Mouse (Mus musculus): ENCODE results near the gene Tedc1.

The Tedc1 gene

DNA sequence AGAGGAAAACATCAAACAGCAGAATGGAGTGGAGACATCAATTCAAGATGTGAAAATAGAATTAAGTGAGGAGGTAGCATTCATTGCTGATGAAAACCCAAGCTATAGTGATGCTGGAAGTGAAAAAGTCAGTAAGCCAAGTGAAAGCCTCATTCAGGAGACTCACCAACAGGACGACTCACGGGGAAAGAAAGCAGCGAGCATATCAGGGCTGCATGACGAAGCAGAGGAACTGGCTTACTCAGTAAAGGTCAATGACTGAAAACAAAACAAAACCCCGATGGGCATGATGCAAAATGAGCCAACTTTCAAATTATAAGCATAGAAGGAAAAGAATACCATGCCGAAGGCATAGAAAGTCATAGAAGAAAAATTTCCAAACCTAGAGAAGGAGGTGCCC lies 51.5 kb downstream of the Tedc1 start:
- DNase-seq: no peak

DNA sequence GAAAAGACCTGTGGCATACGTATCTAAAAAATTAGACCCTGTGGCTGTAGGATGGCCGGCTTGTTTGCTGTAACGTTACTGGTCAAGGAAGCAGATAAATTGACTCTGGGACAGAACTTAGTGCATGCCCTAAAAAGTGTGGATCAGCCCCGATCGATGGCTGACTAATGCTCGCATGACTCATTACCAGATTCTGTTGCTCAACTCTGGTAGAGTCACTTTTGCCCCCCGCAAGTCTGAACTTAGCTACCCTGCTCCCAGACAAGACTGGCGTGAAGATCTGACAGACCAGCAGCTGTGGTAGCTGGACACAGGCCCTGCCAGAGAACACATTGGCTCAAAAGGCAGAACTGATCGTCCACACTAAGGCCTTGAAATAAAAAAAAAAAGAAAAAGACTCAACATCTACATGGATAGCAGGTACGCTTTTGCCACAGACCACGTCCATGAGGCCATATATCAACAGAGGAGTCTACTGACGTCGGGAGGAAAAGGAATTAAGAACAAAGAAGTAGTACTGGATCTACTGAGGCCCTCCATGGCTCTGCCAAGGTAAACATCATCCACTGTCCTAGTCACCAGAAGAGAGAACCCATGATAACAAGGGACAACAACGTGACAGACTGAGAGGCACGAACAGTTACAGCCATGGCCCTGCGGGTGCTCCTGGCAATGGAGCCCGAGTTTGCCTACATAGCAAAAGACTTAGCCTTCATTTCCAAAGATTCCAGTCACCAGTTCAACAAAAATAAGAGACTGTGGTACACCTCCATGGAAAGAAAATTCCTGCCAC lies 54.6 kb downstream of the Tedc1 start:
- no peak for DNase-seq

DNA sequence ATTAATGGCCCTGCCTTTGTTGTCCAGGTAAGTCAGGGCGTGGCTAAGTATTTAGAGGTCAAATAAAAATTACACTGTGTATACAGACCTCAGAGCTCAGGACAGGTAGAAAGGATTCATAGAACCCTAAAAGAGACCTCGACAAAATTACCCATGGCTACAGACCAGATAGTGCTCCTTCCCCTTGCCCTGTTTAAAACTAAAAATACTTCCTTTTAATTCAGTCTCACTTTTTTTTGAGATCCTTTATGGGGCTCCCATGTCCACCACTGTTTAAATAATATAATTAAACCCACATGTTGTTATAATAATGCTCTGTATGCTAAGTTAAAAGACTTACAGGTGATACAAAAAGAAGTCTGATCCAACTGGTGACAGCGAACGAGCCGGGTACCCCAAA lies 55.6 kb downstream of the Tedc1 start:
- DNase-seq: no peak

DNA sequence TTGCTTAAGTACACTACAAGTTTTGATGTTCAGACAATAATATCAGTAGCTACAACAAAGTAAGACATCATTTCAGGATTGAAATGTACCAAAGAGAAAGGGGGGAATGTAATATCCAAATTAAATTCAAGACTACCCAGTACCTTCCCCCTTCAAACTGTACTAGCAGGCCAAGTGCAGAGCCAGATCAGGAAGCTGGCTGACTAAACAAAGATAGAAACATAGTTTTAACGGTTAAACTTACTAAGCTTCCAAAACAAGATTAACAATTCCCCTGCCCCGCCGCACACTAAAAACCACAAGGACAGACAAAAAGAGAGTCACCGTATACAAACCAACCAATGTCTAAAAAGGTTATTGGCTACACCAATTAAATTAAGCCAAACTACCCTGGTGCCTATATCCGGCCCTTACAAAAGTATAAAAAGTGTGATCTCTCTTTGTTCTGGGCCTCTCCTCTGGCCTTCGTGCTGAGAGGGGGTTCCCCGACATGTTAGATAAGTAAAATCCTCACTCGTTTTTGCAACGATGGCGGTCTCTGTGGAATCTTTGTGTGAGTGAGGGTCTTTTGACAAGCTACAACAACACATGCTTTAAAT lies 56.2 kb downstream of the Tedc1 start:
- no peak for DNase-seq

DNA sequence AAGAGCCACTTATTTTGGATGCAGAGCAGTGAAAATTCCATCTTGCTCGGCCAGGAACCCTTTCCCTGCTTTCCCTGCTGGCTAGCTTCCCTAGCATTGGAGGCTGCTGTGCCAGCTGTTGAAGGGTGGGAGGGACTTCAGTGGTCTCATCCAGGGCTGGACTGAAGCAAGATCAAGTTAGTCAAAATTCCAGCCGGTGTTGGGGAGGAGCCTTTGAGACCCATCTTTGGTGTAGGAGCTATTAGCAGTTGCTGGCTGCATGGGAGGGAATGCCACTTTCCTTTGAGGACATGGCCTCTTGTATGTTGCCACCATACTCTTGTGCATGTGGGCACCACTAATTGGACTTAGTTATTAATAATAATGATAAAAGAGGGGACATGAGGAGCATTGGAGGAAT lies 57.0 kb downstream of the Tedc1 start:
- no peak for DNase-seq

DNA sequence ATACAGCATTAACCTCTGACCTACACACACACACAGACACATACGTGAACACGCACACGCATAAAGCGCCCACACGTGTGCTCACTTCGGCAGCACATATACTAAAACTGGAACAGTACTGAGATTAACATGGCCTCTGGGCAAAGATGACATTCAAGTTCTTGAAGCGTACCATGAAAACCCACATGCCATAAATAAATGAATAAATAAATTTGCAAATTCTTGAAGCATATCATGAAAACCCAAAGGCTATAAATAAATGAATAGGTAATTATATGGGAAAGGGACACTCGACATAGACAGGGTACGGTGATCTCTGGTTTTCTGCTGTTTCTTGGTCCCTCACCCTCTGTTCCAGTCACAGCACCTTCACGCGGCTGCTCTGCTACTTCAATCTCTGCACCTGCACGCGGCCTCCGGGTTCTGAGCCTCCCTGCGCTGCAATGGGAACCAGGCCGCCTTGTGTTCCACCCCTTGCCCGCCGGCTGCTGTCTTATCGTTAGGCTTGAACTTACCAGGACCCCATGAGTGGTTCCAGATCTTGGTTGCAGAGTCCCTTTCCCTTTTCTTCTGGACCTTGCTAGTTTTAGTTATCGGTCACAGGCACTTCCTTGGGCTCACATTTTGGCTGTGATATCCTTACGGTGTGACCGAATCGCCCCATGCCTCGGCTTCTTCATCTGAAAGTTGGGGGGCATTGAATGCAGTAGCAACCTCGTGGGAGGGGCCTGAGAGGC lies 58.0 kb downstream of the Tedc1 start:
- DNase-seq: no peak

DNA sequence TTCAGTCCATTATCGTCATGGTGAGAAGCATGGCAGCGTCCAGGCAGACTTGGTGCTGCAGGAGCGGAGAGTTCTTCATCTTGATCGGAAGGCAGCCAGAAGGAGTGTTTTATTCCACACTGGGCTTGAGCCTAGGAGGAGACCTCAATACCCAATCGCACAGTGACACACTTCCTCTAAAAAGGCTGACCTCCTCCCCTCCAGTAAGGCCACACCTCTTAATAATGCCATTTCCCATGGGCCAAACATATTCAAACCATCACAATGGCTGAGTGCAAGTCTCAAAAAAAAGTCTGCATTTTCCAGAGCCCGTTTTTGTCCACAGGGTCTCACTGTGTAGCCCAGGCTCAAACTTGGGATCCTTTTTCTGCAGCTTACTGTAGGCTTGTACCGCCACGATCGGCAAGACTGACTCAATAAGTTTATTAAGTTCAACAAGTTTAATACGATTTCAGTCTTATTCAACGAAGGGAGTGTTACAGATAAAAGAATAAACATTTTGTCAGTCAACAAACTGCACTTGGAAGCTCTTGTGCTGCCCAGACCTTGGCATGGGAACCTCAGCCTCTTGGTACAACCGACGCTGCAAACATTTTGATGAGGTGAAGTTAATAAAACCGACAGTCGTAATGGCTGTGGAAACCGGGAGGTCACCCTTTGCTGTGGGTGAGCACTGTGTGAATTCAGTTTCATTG lies 58.9 kb downstream of the Tedc1 start:
- DNase-seq: no peak
